Mouse (Mus musculus): ENCODE data around the gene Nrxn3. TPM values are rescaled to one million over a fixed set of nuclear protein-coding genes. Genes with fewer than 3 reads are reported as not detected.

The Nrxn3 gene
- polyA plus RNA-seq, 1 experiment from 2014 or later: 0.72 TPM

- Histone ChIP-seq H3K4me3 (ENCODE audit: low read depth, low read length) (no peak overlapping the region), H3K4me1 (ENCODE audit: insufficient read depth) (no peaks in the 10 kb centered on the region), H3K9ac (replicated peaks) (no peak overlapping the region), H3K36me3 (replicated peaks; ENCODE audit: insufficient read depth, low read length) (no peaks in the 10 kb centered on the region), H3K9me3 (ENCODE audit: low read length) (no peaks in the 10 kb centered on the region), H3K4me2 (ENCODE audit: low read depth, low read length) (no peak overlapping the region), H3K27ac (ENCODE audit: low read depth) (no peak overlapping the region), H3K27me3 (ENCODE audit: insufficient read depth, low read length) (no peaks in the 10 kb centered on the region)
- ATAC-seq (no peak), DNase-seq (no peak)
- TF ChIP-seq EP300 (IDR thresholded peaks at IDR 0.05; ENCODE audit: low read depth): no peak
- no peak for TF ChIP-seq CTCF (IDR thresholded peaks at IDR 0.05; ENCODE audit: low read depth)
- WGBS (ENCODE audit: insufficient replicate concordance): 89% methylated on average over 15 of the region's 15 CpGs
These were observed 1609.1 kb downstream of the Nrxn3 start for GRCm38 (mm10) chr12:90331806-90332205.

- TF ChIP-seq EP300 (IDR thresholded peaks at IDR 0.05; ENCODE audit: low read depth) (no peak), CTCF (IDR thresholded peaks at IDR 0.05; ENCODE audit: low read depth) (no peak)
These were observed 1609.8 kb downstream of the Nrxn3 start for GRCm38 (mm10) chr12:90332459-90332858.

GRCm38 (mm10) chr12:90337496-90338228, 1615.0 kb downstream of the Nrxn3 start:
- no peak overlapping the region for H3K4me3 ChIP-seq (ENCODE audit: low read depth, low read length)
- H3K9ac ChIP-seq (replicated peaks): no peak overlapping the region
- no peak for DNase-seq
- no peak overlapping the region for H3K4me2 ChIP-seq (ENCODE audit: low read depth, low read length)
- H3K4me1 ChIP-seq (ENCODE audit: insufficient read depth): no peaks in the 10 kb centered on the region
- ATAC-seq: no peak
- no peaks in the 10 kb centered on the region for H3K9me3 ChIP-seq (ENCODE audit: low read length)
- no peaks in the 10 kb centered on the region for H3K36me3 ChIP-seq (replicated peaks; ENCODE audit: insufficient read depth, low read length)
- H3K27ac ChIP-seq (ENCODE audit: low read depth): no peak overlapping the region
- TF ChIP-seq CTCF (IDR thresholded peaks at IDR 0.05; ENCODE audit: low read depth) (no peak), EP300 (IDR thresholded peaks at IDR 0.05; ENCODE audit: low read depth) (no peak)
- no peaks in the 10 kb centered on the region for H3K27me3 ChIP-seq (ENCODE audit: insufficient read depth, low read length)

More at GRCm38 (mm10) chr12:90332459-90332858, 1609.8 kb downstream of the Nrxn3 start:
- Histone ChIP-seq H3K9me3 (ENCODE audit: low read length) (no peaks in the 10 kb centered on the region), H3K36me3 (replicated peaks; ENCODE audit: insufficient read depth, low read length) (no peaks in the 10 kb centered on the region), H3K4me1 (ENCODE audit: insufficient read depth) (no peaks in the 10 kb centered on the region), H3K27me3 (ENCODE audit: insufficient read depth, low read length) (no peaks in the 10 kb centered on the region), H3K4me2 (ENCODE audit: low read depth, low read length) (no peak overlapping the region), H3K9ac (replicated peaks) (no peak overlapping the region), H3K4me3 (ENCODE audit: low read depth, low read length) (no peak overlapping the region), H3K27ac (ENCODE audit: low read depth) (no peak overlapping the region)
- DNase-seq (no peak), ATAC-seq (no peak)
- 81% methylated on average over 3 of the region's 3 CpGs for WGBS (ENCODE audit: insufficient replicate concordance)

- Histone ChIP-seq H3K4me3 (ENCODE audit: low read depth, low read length) (no peak overlapping the region), H3K36me3 (replicated peaks; ENCODE audit: insufficient read depth, low read length) (no peaks in the 10 kb centered on the region), H3K4me2 (ENCODE audit: low read depth, low read length) (no peak overlapping the region), H3K27ac (ENCODE audit: low read depth) (no peak overlapping the region), H3K4me1 (ENCODE audit: insufficient read depth) (no peaks in the 10 kb centered on the region), H3K9ac (replicated peaks) (no peak overlapping the region), H3K27me3 (ENCODE audit: insufficient read depth, low read length) (no peaks in the 10 kb centered on the region), H3K9me3 (ENCODE audit: low read length) (no peaks in the 10 kb centered on the region)
- no peak for ATAC-seq
- TF ChIP-seq EP300 (IDR thresholded peaks at IDR 0.05; ENCODE audit: low read depth) (no peak), CTCF (IDR thresholded peaks at IDR 0.05; ENCODE audit: low read depth) (no peak)
- DNase-seq: no peak
- 78% methylated on average over 3 of the region's 3 CpGs for WGBS (ENCODE audit: insufficient replicate concordance)
These were observed 1615.5 kb downstream of the Nrxn3 start for GRCm38 (mm10) chr12:90338229-90338557.

Small RNAs within 50 kb of the gene (microRNA-seq; reads per million reads assigned to microRNA genes)
- gene Gm23989 (not detected), gene Gm27313 (not detected)

All from liver, postnatal 0 days (tissue).